Mouse (Mus musculus) leukemia stem cell, adult 10-12 weeks (primary cell): Measurements from ENCODE around the gene Vmn2r35. TPM values are rescaled to one million over a fixed set of nuclear protein-coding genes. Genes with fewer than 3 reads are reported as not detected.

Experiments
- polyA plus RNA-seq: library from polyadenylated mRNA; stranded (reverse); fragments of >175 nt; gene quantifications from 2 replicates; pipeline ENCODE4 v1.2.3, GENCODE M21; 2012; ENCODE audit warnings: low replicate concordance

The Vmn2r35 gene
- polyA plus RNA-seq, result not detected in 2 replicates

DNA sequence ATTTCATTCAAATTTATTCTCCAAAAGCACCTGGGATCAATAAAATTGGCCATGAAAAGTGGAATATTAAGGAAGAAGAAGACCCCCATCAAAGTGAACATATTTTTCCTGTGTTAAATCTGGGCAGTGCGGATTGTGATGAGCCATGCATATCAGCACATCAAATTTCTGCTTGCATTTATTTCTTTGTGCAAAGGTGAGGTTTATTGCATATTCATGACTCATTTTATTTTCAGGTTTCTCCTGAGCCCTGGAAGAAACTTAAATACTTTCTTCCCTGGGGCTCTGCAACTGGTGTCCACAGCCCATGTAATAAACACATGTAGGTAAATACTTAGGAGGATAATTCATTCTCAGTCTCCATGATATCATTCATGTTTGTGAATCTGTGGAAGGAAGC lies at the start of gene Vmn2r35:
Gene Vmn2r35 (minus strand): TSS at position 101 of the 400 bp plus-strand sequence.

Other genes starting within 250 kb of the Vmn2r35 start
- not detected in 2 replicates for gene Vmn2r34, start 130.4 kb downstream of the Vmn2r35 start, polyA plus RNA-seq
- gene Vmn2r36, start 82.6 kb upstream of the Vmn2r35 start, polyA plus RNA-seq, result not detected in 2 replicates